Mouse (Mus musculus) T-helper 2 cell (primary cell): Measurements from ENCODE around the gene Rfx3.

ENCODE experiments used
- in situ Hi-C: fragments of 300-600 bp; cut with MboI, MseI; formaldehyde crosslinking; loops from one replicate; pipeline ENCODE4 v1.15.1; 2025; ENCODE audit warnings: high pct_unique_total_duplicates

Rfx3 gene

DNA sequence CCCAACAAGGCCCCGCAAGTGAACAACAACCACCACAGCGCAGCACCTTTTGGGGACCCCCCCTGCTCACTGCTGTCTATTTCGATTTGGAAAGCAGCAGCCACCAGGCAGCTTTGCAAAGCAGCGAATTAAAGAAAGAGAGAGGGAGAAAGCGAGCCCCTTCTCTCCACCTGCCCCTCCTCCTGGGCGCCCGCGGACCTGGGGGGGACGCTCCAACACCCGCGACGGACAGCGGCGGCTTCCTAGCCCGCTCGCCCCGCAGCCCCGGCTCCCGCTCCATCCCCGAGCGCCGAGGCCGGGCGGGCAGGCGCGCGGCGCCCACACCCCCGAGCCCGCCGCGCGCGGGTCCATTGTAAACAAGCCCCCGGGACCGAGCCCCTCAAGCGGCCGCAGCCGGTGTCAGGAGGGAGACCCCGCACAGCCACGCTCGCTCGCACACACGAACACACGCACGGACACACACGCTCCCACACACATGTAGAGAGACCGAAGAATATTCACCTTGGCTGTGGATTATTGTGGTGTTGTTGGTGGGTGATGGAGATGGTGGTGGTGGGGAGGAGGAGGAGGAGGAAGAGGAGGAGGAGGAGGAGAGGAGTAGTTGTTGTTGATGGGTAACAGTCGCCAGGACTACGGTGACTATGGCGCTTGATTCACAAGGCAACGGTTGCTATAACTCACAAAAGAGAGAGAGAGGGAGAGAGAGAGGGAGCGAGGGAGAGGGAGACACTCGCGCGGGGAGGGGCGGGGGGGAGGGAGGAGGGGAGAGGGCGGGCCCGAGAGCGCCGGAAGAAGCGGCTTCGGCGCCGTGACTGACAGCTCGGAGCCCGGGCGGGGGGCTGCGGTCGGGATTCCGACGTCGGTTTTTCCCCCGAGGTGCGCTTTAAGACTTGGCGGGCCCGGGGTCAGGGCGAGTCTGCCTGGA is at the start of gene Rfx3:
Rfx3 (minus strand) TSS at position 696 of the 925 bp plus-strand sequence.
- in situ Hi-C loops, result no loop called here

DNA sequence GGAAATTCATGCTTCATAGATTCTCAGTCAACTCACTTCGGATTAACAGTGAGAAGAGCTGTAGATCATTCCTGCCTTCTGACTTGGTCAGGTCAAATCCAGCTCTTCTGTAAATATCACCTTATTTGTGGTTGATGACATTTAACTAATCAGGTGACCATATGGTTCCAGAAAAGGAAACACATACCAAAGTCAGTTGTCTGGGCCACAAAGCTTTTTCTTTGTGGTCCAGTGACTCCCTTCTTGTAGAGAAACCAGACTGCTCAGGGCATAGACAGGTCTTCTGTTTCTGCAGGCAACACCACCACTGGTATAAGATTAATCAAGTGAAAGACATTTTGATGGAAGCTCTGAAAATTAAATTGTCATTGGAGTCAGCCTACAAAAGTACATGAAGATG is 41.1 kb upstream of the Rfx3 start:
- in situ Hi-C loops, result no loop called here

DNA sequence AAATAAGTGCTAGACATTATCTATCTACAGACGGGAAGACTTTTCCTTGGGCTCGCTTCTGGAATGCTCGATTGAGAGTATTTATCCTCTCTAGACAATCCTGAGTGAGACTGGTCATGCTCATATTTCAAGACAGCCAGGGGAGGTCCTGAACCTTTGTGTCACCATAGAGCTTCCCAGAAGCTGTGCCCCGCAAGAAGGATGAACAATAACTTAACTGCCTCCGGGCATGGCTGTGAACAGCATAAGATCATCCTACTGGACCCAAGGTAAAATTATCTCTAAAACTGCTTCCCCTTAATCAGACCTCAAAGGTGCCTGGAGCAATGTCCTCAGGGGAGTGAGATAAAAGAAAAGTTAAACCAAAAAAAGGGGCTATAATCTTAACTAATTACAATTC is 40.6 kb upstream of the Rfx3 start:
- in situ Hi-C loops, result no loop called here

DNA sequence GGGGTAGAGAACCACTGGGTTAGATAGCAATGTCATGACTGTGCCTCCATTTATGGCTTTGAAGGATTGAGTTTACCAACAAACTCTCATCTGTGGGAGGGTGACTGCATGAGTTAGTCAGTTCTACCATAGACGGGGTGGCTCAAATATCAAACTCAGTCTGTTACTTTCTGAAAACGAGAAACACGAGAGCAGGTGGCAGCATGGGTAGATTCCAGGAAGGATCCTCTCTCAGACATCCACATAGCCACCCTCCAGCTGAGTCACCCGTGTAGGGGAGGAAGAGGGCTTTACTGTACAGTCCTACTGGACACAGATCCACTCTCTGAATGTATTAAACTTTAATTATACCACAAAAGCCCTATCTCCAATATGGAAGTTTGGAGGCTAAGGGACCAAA is 38.3 kb upstream of the Rfx3 start:
- in situ Hi-C loops, result no loop called here

DNA sequence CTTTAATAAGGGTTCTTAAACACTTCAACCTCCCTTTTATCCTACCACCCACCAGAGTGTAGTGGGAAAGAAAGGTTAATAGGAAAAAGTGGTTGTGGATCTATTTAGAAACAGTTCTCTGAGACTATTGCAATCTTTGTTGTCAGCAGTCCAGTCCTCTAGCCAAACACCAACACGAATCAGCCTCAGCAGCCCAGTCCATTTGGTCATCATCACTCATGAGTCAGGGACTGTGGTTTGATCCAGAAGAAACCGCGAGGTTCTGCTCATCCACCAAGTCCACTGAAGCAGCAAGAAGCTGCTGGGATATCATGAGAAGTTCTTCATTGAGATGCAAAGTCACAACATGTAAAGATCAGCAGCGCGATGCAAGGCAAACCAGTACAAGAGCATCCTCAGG is 35.8 kb upstream of the Rfx3 start:
- in situ Hi-C loops, result no loop called here

DNA sequence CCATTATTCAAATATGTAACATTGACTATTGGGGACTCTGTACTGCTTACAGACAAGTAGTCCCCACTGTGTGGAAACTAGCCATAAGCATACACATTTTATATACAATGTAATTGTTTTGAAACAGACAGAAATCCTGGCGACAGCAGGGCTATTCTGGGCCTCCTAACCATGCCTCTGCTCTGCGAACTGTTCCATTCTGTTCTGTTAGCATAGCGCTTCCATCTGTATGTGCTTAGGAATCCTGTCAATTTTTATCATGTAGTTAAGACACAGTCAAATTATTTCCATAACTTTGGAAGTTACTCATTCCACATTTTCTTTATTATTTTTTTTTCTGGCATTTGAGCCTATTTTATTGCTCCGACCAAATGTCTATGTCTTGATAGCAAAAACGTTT is 34.0 kb upstream of the Rfx3 start:
- in situ Hi-C loops, result no loop called here

DNA sequence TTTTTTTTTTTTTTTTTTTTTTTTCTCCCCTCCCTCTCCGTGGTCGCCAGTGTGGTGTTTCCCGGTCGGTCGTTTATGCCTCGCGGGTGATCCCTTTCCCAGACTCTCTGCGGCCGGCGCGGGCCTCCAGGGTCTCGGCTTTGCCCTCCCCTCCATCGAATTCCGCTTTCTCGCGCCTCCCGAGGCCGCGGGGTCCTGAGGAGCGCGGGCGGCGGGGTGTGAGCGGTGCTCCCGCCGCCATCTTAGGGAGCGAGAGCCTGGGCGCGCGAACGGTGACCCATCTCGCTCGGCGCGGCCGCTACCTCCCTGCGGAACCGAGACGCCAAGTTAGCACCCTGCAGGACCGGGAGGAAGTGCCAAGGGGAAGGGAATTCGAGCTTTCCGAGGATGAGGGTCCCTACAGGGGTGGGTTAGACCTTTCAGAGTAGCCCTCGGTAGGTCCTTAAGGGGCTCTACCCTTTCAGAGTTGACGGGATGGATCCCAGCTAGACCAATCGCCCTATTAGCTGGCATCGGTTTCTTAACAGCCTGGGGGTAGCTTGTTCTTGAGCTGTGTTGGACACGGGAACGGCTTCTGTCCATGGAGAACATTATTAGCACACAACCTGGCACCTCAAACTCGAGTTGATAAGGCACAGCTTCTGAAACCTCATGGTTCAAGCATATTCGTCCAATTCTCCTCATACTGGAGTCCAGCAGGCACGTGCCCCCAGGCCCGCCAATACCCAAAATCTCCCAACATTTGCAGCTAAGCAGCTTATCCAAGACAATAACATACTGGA is 943 bp upstream of the Rfx3 start:
- in situ Hi-C loops, result no loop called here

DNA sequence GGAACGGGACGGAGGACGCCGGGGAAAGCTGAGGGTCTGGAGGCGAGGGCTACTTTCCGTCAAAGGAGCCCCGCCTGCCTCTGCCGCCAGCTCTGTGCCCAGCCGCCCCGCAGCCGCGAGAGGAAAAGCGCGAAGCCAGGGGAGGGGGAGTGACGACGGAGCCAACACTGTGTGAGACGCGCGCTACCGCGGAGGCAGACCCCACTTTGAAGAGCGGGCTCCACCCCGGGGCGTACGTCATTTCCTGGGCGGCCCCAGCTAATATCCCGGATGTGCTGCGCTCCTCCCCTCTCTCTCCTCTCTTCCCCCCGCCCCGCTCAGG is 391 bp upstream of the Rfx3 start:
- in situ Hi-C loops, result no loop called here

DNA sequence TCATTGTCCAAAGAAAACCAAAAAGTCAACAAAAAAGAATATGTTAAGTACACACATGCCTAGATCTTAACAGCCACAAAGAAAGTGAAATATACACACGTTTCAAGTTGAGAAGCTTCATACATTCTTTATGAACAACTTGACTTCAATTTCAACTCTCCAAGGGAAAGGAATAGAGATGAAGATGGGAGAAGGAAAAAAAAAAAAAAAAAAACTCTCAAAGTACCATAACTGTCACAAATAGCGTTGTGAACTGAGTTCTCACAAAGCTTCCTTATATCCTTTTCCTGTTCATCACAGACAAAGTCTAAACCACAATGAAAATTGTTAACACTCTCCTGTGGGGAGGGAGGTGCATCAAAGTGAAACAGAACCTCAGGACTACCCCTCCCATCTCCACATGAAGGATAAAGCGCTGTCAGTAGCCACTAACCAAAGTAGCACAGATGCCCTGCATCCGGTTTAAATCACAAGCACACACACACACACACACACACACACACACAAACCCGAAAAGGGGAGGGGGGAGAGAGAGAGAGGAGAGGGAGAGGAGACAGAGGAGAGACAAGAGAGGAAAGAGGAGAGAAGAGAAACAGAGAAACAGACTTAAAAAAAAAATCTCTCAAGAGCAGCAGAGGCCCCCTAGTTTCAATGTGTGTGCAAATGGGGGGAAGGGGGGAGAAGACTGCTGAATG is 1.2 kb downstream of the Rfx3 start:
- in situ Hi-C loops, result no loop called here

DNA sequence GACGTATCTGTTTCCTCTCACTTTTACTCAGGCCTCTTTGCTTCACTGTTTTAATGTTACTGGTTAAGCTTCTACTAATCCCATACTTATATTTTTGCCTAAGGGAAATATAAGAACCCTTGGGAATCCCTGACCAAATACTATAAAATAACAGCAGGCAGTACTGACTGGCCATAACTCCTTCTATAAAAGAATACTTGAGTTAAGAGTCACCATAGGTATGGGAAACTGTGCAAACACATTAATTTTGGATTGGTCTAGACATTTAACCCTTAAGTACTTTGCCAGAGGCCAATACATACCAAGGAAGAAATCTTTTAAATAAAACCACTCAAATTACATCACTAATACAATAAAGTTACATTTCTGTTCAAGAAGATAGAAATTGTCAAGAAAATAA is 6.8 kb downstream of the Rfx3 start:
- in situ Hi-C loops, result no loop called here

DNA sequence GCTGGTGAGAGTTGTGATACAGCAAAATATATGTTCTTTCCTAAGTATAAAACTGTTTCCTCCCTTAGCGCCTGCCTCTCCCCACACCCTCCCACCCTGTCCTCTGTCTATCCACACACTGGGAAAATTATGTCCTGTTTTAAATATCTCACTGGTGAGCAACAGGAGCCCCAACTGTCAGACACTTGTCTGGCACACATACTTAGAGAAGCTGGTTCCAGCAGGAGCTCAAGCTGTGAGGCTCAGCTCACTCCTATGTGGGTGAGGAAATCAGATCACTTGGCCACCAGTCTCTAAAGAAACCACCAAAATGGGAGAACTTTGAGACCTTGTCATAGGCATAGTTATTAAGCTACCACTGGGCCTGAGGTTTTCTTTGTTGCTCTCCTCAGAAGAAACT is 7.5 kb downstream of the Rfx3 start:
- in situ Hi-C loops, result no loop called here

DNA sequence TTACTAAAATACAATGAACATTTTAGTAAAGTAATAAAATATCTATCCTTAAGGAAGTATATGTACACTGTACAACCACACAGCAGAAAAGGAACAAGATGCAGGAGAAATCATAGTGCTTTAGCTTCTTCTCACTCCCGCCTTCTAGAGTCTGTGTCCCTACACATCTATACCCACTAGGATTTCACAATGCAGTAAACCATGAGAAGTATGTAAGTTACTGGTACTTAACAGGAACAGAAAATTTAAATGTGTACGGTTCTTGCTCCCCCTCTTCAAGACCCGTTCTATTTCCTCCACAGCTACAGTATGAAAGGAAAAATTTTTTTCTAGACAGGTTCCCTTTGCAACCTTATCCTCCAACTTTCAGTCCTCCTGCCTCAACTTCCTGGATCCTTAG is 8.3 kb downstream of the Rfx3 start:
- in situ Hi-C loops, result no loop called here

DNA sequence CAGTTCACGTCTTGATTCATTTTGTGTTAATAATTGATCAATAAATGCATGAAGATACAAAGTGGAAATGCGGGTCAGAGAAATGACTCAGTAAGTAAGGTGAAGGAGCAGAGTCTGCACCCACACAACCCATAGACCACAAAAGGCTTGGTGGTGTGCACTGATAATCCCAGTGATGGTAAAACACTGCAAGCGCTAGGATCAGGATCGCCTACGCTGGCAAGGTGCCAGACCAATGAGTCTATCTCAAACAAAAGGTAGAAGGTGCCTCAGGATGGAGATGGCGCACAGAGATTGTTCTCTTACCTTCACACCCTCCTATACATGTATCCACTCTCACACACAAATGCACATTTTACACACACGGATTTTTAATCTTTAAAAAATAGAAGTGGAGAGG is 18.2 kb downstream of the Rfx3 start:
- in situ Hi-C loops, result no loop called here

DNA sequence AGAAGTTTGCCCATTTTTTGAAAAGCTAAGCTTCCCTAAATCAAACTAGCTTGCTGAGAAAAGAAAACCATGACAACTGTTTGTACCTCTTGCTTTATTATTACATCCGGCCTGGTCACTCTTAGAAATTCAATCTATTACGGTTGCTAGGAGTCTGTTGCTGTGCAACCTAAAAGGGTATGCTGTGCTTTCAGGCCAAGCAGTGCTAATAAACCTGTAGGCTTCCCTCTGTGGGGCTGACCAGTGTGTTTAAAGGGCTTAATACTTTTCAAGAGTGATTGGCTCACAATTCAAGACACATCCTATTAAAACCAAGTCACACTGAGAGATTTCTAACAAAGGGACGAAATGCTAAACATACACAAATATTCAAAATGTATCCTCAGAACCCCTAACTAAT is 22.2 kb downstream of the Rfx3 start:
- in situ Hi-C loops, result no loop called here

DNA sequence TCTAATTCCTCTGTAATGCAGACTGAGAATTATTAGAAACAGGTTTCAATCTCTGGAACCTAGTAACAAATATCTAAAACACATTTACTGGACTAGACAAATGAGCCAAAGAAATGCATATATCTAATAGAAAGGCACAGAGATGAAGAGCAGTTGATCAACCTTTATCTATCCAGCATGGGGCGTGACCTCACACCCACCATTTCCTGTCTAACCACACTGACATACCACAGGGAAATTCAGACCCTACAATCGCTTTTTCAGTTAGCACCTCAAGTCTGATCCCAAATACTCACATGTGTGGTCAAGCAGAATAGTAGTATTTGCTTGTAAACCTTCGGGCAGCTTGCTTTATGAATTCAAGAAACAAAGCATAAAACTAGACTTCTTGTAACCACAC is 43.4 kb downstream of the Rfx3 start:
- in situ Hi-C loops, result no loop called here

DNA sequence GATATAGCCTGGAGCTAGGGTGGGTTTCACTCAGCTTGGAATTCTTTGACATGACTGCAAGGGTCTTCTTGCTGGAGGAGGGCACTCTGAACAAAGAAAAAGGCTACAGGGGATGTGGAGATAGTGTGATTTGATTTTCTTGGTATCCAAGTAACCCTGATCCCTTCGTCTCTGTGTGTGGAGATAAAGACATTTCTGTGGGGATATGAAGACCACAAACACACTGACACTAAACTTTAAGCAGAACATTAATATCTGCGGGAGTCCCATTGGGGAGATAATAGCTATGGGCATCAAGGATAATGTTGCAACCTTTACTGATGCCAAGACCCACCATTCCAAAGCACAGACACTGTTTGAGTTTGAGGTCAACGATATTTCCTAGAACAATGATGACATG is 49.7 kb downstream of the Rfx3 start:
- in situ Hi-C loops, result no loop called here

DNA sequence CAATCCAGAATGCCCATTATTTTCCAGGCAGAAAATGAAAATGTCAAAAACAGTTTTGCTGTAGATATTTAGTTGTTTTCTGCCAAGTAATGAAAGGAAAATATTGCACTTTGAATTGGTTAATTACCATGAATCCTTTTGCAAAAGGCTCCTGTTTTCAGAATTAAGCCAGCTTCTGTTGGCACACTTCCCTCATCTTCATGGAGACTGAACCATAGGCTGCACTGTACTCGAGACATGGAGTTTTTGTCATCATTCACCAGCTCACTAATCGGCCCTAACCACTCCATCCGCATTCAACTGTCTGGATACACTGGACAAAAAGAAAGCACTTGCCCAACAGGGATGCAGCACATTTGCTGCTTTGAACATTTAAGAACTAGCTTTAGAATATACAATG is 75.5 kb downstream of the Rfx3 start:
- in situ Hi-C loops, result no loop called here

DNA sequence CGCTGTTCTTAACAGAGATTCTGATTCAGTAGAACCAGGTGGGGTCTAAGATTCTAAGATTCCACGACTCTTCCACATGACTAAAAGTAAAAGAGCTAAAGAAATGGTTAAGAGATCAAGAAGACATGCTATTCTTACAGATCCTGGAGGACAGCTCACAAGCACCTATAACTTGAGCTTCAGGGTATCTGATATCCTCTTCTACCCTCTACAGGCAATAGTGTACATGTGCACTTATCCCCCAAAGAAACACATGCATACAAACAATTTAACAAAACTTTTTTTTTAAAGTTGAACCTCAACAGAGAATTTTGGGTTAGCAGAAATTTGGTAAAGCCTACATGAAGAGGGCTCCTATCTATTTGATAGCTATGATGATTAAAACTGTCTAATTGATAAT is 79.8 kb downstream of the Rfx3 start:
- in situ Hi-C loops, result no loop called here

DNA sequence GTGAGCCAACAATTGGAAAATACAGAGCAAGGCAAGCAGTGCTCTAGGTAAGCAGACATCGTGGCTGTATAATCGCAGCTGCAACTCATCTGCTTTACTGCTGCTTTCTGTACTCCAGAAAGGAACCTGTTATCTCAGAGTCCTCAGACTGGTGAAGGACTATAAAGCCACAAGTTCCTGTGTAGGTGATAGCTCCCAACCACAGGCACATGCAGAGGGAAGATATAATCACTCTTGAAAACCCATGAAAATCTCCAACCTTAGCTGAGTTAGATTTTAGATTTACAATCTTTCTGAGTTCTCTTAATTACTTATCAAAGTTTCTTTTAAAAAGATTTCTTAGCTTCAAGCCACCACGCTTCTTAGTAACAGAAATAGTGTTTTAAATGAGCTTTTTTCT is 84.6 kb downstream of the Rfx3 start:
- in situ Hi-C loops, result no loop called here

DNA sequence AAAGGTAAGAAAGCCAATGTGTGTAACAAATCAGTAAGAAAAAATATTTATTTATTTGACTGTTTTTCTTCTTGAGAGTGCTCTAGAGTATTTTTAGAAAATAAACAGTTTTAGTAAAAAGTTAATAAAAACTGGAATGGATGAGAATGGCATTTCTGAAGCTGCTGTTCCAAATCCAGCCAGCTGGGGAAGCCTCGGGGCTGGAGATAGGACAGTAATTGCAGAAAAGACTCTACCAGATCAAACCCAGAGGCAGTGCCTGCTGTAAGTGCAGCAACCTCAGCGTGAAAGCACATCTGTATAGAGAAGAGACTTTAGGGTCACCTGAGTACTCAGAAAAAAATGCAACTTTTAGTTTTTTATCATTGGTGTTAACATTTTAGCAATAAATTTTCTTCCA is 91.9 kb downstream of the Rfx3 start:
- in situ Hi-C loops, result no loop called here

DNA sequence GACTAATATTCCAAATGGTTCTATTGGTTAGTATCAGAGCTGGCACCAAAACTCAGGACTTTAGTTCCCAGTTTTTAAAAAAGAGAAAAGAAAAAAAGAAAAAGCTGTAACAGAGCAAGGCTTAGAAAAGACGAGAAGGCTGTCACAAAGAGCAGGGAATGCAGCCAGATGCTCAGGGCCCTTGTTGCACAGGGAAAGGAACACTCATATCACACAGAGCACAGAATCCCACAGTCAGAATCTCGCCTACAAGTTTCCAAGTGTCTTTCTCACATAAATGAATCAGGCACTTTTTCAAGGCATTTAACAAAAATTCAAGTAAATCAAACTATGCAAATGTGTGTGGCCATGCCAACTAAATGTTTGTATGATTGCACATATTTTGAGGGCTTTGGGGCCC is 94.5 kb downstream of the Rfx3 start:
- in situ Hi-C loops, result no loop called here

DNA sequence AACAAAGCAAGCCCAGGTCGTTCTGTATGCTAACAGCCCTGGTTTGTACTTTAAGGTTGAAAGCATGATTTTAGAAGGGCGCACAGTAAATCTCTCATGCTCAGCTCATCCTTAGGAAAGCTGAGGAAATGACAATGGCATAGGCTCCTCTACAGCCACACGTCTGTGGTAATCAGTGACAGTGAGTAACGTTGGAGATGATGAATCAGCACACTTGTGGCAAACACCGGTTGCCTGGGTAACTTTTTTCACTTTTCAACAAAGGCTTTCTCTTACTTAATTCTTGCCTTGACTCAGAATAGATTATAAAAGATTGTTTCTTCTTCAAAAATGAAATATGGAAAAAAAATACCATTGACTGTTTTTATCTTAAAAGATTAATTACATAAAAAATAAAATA is 104.0 kb downstream of the Rfx3 start:
- in situ Hi-C loops, result no loop called here

DNA sequence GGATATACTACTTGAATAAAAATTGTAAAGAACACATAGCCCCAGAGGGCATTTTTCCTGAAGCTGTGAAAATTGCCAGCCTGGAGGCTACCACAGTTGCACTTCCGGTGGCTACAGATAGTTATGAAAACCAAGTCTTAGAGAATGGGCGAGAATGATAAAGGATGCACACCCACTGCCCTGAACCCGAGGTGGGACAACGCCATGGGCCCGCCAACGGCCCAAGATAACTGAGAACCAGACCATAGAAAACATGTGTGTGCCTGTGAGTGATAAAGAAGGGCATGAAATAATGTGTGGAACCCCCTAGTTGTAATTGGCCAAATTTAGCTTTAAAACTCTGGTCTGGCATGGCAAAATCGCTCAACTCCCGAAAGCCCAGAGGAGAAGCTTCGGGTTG is 105.0 kb downstream of the Rfx3 start:
- in situ Hi-C loops, result no loop called here
